Mouse (Mus musculus): ENCODE results near the gene Zbed6. TPM values are rescaled to one million over a fixed set of nuclear protein-coding genes. Genes with fewer than 3 reads are reported as not detected.

Gene Zbed6
- total and polyA plus RNA-seq, 2 experiments from 2014 or later = 18.8 TPM; not detected in 1

DNA sequence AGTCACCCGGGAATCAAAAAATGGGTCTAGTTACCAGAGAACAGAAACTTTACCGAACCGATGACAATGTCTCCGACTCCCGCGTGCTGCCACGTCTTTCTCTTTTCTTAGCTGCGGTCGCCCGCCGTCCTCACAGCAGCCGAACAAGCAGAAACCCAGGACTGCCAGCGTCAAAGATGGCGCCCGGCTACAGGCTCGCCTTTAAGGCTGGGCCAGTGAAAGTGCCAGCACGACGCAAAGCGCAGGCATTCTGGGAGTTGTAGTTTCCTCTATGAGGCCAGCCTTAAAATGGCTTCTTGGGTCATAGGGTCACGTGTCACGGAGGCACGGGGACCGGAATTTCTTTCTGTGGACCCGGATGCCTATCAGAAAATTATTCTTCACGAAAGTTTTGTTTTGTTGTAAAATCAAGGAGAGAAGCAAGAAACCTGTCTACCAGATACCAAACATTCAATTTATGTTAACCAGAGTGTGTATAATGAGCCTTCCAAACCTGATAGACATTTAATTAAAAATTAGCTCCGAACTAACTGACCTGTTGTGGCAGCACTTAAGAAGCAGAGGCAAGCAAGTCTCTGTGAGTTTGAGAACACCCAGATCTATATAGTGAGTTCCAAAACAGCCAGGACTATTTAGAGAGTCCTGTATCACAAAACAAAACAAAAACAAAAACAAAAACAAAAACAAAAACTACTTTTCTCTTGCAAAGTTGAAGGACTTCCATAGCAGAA, 683 bp upstream of the Zbed6 start, which contains the start of gene Gm38394:
TSS of gene Gm38394 (minus strand) at position 116 of the 731 bp plus-strand sequence.
- 2% methylated on average over 26 of the region's 26 CpGs for WGBS
- Histone ChIP-seq H3K4me2 (ENCODE audit: low read depth, low read length) (peak within 1 kb of the TSS; percentile 95), H3K36me3 (replicated peaks; ENCODE audit: control insufficient read depth, insufficient read depth, low read length) (peaks cover 24% of the 10 kb centered on the region), H3K27ac (ENCODE audit: low read depth) (peak within 1 kb of the TSS; percentile 96), H3K27me3 (ENCODE audit: control insufficient read depth, insufficient read depth, low read length) (no peaks in the 10 kb centered on the region), H3K4me3 (ENCODE audit: low read depth, low read length) (peak within 1 kb of the TSS; percentile 96), H3K4me1 (ENCODE audit: control insufficient read depth, insufficient read depth) (peaks cover 36% of the 10 kb centered on the region), H3K9ac (replicated peaks; ENCODE audit: low read depth, low read length) (peak within 1 kb of the TSS; percentile 90), H3K9me3 (replicated peaks; ENCODE audit: control insufficient read depth, low read length) (no peaks in the 10 kb centered on the region)
- DNase-seq (ENCODE audit: low spot score) (peak; percentile 99), ATAC-seq (ENCODE audit: insufficient read depth, low read depth) (peak; percentile 99)
- no peak for TF ChIP-seq CTCF (IDR thresholded peaks at IDR 0.05; ENCODE audit: low read depth)
- TF ChIP-seq EP300 (IDR thresholded peaks at IDR 0.05; ENCODE audit: low read depth) = peak; percentile 51; the same call in 1 of the 2 replicates

DNA sequence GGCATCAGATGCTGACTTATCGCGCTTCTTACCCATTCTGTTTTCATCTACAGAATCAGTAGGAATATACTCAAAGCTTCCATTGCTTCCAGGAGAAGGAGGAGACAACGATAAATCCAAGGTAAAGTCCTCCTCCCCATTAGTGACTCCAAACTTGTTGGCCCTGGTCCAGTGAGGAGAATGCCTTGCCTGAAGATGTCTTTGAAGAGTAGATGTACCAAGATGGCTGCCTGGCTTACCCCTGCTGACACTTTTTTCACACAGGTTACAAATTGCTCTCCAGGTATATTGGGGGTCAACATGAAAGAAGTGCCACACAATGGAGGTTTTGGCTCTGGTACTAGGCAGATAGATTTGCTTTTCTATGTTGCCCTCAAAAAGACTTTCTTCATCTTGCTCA, 1.8 kb downstream of the Zbed6 start:
- H3K4me2 ChIP-seq (ENCODE audit: low read depth, low read length) = peak overlapping the region; percentile 30; the same call in 1 of the 2 replicates
- DNase-seq (ENCODE audit: low spot score) = no peak
- no peak for ATAC-seq (ENCODE audit: insufficient read depth, low read depth)

DNA sequence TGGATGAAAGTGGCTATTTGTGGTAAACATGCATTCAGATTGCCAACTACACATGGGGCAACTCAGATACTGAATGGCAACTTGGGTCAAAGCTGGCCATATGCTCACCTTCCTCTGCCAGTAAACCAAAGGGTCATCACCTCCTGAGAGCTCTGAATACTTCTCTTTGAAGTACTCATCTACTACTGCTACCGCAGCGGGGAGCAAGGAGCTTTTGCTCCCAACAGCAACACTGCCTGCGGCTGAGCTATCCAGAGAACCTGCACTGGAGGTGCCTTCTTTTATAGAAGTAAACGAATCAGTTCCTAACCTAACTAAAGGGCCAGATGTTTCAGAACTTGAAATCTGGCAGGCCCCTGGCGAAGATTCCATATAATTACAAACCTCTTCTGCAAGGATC, 3.9 kb downstream of the Zbed6 start:
- peaks cover 42% of the 10 kb centered on the region for H3K4me1 ChIP-seq (ENCODE audit: control insufficient read depth, insufficient read depth)
- DNase-seq (ENCODE audit: low spot score) (no peak), ATAC-seq (ENCODE audit: insufficient read depth, low read depth) (no peak)
- 48% methylated on average over 5 of the region's 5 CpGs for WGBS
- peaks cover 33% of the 10 kb centered on the region for H3K36me3 ChIP-seq (replicated peaks; ENCODE audit: control insufficient read depth, insufficient read depth, low read length)
- TF ChIP-seq CTCF (IDR thresholded peaks at IDR 0.05; ENCODE audit: low read depth) (no peak), EP300 (IDR thresholded peaks at IDR 0.05; ENCODE audit: low read depth) (no peak)
- no peak overlapping the region for H3K9ac ChIP-seq (replicated peaks; ENCODE audit: low read depth, low read length)
- no peaks in the 10 kb centered on the region for H3K27me3 ChIP-seq (ENCODE audit: control insufficient read depth, insufficient read depth, low read length)
- H3K4me2 ChIP-seq (ENCODE audit: low read depth, low read length) = no peak overlapping the region
- H3K9me3 ChIP-seq (replicated peaks; ENCODE audit: control insufficient read depth, low read length) = no peaks in the 10 kb centered on the region
- no peak overlapping the region for H3K27ac ChIP-seq (ENCODE audit: low read depth)
- H3K4me3 ChIP-seq (ENCODE audit: low read depth, low read length) = no peak overlapping the region

More for the DNA sequence above, 1.8 kb downstream of the Zbed6 start:
- H3K4me1 ChIP-seq (ENCODE audit: control insufficient read depth, insufficient read depth) = peaks cover 42% of the 10 kb centered on the region
- no peak for TF ChIP-seq CTCF (IDR thresholded peaks at IDR 0.05; ENCODE audit: low read depth)
- TF ChIP-seq EP300 (IDR thresholded peaks at IDR 0.05; ENCODE audit: low read depth) = no peak
- H3K27me3 ChIP-seq (ENCODE audit: control insufficient read depth, insufficient read depth, low read length) = no peaks in the 10 kb centered on the region
- H3K4me3 ChIP-seq (ENCODE audit: low read depth, low read length) = no peak overlapping the region
- H3K9me3 ChIP-seq (replicated peaks; ENCODE audit: control insufficient read depth, low read length) = no peaks in the 10 kb centered on the region
- H3K36me3 ChIP-seq (replicated peaks; ENCODE audit: control insufficient read depth, insufficient read depth, low read length) = peaks cover 28% of the 10 kb centered on the region
- no peak overlapping the region for H3K9ac ChIP-seq (replicated peaks; ENCODE audit: low read depth, low read length)
- no peak overlapping the region for H3K27ac ChIP-seq (ENCODE audit: low read depth)
- 79% methylated on average over 3 of the region's 3 CpGs for WGBS

DNA sequence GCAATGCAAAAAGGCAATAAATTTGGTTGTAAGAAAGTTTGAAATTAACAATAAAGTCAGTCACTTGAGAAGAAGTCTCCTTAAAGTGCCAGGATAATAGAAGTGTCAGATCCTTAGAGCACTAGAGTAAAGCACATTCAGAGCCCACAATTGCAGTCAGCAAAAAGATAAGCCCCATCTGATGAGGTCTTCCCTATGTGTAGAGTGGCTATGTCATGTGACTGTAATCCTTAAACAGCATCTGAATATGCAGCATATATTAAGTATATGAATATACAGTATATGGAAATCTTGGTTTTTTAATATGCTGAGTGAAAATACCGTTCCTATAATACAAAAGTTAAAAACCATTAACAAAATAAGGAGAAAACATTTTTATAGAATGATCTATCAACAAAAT, 7.7 kb downstream of the Zbed6 start:
- Histone ChIP-seq H3K27me3 (ENCODE audit: control insufficient read depth, insufficient read depth, low read length) (no peaks in the 10 kb centered on the region), H3K27ac (ENCODE audit: low read depth) (no peak overlapping the region), H3K4me2 (ENCODE audit: low read depth, low read length) (no peak overlapping the region), H3K9me3 (replicated peaks; ENCODE audit: control insufficient read depth, low read length) (no peaks in the 10 kb centered on the region), H3K9ac (replicated peaks; ENCODE audit: low read depth, low read length) (no peak overlapping the region), H3K4me3 (ENCODE audit: low read depth, low read length) (no peak overlapping the region), H3K4me1 (ENCODE audit: control insufficient read depth, insufficient read depth) (peaks cover 23% of the 10 kb centered on the region), H3K36me3 (replicated peaks; ENCODE audit: control insufficient read depth, insufficient read depth, low read length) (peaks cover 29% of the 10 kb centered on the region)
- 89% methylated on average over 1 of the region's 1 CpGs for WGBS
- TF ChIP-seq CTCF (IDR thresholded peaks at IDR 0.05; ENCODE audit: low read depth) = no peak
- TF ChIP-seq EP300 (IDR thresholded peaks at IDR 0.05; ENCODE audit: low read depth) = no peak
- ATAC-seq (ENCODE audit: insufficient read depth, low read depth) = no peak
- no peak for DNase-seq (ENCODE audit: low spot score)

DNA sequence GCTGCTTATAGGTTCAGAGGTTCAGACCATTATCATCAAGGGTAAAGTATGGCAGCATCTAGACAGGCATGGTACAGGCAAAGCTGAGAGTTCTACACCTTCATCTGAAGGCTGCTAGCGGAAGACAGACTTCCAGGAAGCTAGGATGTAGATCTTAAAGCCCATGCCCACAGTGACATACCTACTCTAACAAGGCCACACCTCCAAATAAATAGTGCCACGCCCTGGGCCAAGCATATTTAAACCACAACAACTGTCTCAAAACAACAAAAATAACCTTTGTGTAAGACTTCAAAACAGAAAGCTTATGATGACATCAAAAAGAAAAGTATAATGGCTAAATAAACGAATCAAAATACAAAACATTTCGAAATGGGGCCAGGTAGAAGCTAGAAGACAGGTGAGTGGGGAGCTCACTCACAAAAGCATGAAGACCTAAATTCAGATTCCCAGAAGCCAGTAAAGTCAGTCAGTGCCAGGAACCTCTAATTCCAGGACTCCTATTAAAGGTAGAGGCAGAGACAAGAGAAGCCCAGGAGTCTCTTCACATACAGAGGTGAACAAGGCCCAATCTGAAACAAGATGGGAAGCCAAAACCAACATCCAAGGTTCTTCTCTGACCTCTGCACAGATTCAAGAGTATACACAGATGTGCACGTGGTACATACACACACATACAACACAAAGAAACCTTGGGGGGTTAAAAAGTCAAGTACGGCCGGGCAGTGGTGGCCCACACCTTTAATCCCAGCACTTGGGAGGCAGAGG, 10.2 kb downstream of the Zbed6 start:
- Histone ChIP-seq H3K36me3 (replicated peaks; ENCODE audit: control insufficient read depth, insufficient read depth, low read length) (peaks cover 35% of the 10 kb centered on the region), H3K27me3 (ENCODE audit: control insufficient read depth, insufficient read depth, low read length) (no peaks in the 10 kb centered on the region), H3K27ac (ENCODE audit: low read depth) (no peak overlapping the region), H3K4me2 (ENCODE audit: low read depth, low read length) (no peak overlapping the region), H3K9ac (replicated peaks; ENCODE audit: low read depth, low read length) (no peak overlapping the region), H3K9me3 (replicated peaks; ENCODE audit: control insufficient read depth, low read length) (no peaks in the 10 kb centered on the region), H3K4me3 (ENCODE audit: low read depth, low read length) (no peak overlapping the region), H3K4me1 (ENCODE audit: control insufficient read depth, insufficient read depth) (no peaks in the 10 kb centered on the region)
- TF ChIP-seq CTCF (IDR thresholded peaks at IDR 0.05; ENCODE audit: low read depth) = no peak
- no peak for TF ChIP-seq EP300 (IDR thresholded peaks at IDR 0.05; ENCODE audit: low read depth)
- ATAC-seq (ENCODE audit: insufficient read depth, low read depth) (no peak), DNase-seq (ENCODE audit: low spot score) (no peak)
- WGBS = 90% methylated on average over 7 of the region's 7 CpGs

Data from heart, postnatal 0 days (tissue).